Mouse (Mus musculus) inflammation-experienced regulatory T-cells, adult 6 months (primary cell): ENCODE measurements around the gene Nyap2. TPM values are rescaled to one million over a fixed set of nuclear protein-coding genes. Genes with fewer than 3 reads are reported as not detected.

Experiments
- ATAC-seq: one replicate; pipeline ENCODE4 v1.8.0; 2017
- polyA plus RNA-seq, 3 experiments: library from polyadenylated mRNA; unstranded; fragments of 100-300 nt; shearing (Covaris generic); gene quantifications; one replicate each; pipeline ENCODE4 v1.2.1; 2017

Gene Nyap2
- not detected for polyA plus RNA-seq

DNA sequence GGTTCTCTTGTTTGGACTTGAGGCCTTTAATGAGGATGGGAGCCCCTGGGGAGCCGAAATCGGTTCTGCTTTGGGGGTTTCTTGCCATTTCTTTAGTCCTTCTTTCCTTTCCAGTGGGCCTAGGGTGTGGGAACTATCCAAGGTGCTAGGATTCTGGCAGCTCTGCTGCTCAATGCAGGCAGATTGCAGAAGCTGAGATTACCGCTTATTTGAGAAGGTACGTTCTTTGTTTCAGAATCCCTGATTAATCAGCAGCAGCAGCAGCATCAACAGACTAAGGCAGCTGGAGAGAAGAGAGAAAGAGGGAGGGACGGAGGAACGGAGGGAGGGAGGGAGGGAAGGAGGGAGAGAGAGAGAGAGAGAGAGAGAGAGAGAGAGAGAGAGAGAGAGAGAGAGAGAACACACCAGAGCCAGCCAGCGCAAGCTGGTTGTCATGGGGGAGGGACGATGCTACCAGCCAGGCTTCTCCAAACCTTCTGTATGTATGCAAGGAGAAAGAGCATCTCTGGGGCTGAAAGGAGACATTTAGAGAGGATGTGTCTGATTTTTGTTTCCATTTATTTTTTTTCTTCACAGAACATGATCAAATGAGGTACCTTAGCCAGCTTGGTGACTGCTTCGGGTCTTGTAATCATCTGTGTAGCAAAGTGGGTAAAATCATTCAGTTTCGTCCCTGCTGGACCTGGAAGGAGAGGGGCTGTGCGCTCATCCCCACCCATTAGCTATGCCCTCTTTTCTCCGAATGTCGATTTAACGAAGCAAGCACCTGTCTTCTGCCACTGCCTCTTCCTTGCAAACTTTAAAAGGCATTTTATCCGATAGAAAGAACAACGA, at the start of gene Nyap2:
TSS of gene Nyap2 (plus strand) at position 120 of the 834 bp plus-strand sequence.
- ATAC-seq = no peak

DNA sequence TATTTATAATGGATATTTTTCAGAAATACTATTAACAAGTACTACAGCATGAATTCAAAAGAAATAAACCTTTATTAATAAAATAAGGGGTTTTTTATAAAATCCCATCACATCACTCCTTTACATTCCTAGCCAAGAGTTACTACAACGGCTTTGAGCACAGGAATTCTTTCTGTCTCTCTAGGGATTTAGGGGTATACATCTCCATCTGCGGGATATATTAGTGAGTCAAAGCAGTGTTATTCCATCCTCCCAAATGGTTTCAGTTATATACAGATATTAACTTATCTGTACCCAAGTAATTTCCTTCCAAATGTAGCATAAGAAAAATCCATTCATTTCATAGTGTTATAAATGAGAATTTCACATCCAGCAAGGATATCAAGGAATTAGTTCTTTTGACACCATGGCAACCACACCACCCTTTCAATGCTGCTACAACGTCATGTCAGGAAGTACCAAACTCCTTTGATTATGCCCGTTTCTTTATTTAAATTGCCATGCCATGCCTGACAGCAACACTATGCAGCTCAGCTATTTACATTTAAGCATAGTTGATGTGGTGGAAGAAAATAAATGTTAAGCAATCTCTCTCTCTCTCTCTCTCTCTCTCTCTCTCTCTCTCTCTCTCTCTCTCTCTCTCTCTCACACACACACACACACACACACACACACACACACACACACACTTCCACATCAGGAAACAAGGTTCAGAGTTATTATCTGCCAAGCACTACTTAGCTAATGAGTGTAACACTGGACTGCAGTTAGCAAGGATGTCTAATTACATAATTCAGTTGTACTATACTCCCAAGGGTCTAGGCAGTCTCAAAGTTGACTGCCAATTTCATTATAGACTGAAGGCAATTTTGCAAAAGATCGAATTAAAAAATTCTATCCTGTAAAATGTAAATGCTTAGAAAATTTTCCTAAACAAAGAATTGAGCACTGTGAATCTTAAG, 33.6 kb upstream of the Nyap2 start:
- ATAC-seq = no peak

- ATAC-seq = no peak
These were observed 18.4 kb upstream of the Nyap2 start for GRCm38 (mm10) chr1:81058340-81058739.

DNA sequence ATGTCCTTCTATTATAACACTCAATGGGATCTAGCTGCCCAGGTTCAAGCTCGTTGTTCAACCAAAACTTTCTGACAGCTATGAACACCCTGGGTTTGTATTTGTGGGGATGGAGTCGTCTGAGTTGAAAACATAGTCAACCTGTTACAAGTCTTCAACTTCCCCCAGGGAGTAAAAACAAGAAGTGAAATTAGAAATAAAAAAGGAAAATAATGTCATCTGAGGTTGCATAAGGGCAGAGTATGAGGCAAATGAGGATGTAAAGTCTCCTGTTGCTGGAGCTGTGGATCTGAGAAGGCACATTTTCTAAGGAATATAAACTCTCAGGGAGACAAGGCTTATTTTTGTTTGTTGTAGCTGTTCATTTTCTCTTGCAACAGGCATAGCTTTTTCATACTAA, 17.9 kb upstream of the Nyap2 start:
- ATAC-seq = no peak

GRCm38 (mm10) chr1:81062811-81063210, 13.9 kb upstream of the Nyap2 start:
- no peak for ATAC-seq

DNA sequence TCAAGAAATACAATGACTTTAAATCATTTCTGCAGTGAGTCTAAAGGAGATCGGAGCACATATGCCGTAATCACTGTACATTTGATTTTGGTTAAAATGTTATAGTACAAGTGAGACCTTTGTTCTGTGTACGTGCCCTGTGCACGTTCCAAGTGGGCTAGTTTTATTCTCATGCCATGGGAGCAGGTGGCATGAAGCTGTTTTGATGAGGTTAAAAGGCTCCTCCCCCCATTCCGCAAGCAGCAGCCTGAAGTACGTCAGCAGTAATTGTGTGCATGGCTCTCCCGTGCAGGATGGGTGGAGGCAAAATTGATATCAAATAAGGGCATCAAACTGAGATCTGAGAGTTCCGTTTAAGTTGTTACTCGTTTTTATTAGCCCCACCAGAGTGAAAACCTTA, 491 bp upstream of the Nyap2 start:
- no peak for ATAC-seq

GRCm38 (mm10) chr1:81077665-81078314, 1.0 kb downstream of the Nyap2 start:
- no peak for ATAC-seq

- no peak for ATAC-seq
These were observed 10.7 kb downstream of the Nyap2 start for GRCm38 (mm10) chr1:81087485-81087884.

- no peak for ATAC-seq
These were observed 13.7 kb downstream of the Nyap2 start for GRCm38 (mm10) chr1:81090400-81090799.

DNA sequence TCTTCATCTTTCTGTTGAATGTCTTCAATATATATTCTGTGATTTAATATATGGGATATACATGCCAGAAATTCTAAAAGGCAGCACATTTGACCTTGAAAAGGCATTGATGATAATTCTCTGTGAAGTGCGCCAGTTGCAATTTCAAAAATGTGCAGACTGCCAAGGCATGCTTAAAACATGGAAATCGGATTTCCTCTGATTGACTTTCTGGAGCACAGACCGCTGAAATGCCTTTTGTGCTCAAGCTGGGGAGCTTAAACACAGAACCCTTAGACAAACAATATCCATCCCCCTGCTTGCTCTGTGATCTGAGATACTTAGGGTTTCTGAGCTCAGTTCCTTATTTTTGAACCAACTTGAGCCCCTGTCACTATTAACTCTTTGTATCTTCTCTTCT, 14.2 kb downstream of the Nyap2 start:
- ATAC-seq = no peak

- no peak for ATAC-seq
These were observed 15.3 kb downstream of the Nyap2 start for GRCm38 (mm10) chr1:81092056-81092455.

GRCm38 (mm10) chr1:81092886-81093285, 16.1 kb downstream of the Nyap2 start:
- ATAC-seq = no peak

- ATAC-seq = no peak
These were observed 22.2 kb downstream of the Nyap2 start for GRCm38 (mm10) chr1:81098950-81099349.

GRCm38 (mm10) chr1:81101749-81102148, 25.0 kb downstream of the Nyap2 start:
- ATAC-seq = no peak

- ATAC-seq = no peak
These were observed 43.0 kb downstream of the Nyap2 start for GRCm38 (mm10) chr1:81119732-81120131.

DNA sequence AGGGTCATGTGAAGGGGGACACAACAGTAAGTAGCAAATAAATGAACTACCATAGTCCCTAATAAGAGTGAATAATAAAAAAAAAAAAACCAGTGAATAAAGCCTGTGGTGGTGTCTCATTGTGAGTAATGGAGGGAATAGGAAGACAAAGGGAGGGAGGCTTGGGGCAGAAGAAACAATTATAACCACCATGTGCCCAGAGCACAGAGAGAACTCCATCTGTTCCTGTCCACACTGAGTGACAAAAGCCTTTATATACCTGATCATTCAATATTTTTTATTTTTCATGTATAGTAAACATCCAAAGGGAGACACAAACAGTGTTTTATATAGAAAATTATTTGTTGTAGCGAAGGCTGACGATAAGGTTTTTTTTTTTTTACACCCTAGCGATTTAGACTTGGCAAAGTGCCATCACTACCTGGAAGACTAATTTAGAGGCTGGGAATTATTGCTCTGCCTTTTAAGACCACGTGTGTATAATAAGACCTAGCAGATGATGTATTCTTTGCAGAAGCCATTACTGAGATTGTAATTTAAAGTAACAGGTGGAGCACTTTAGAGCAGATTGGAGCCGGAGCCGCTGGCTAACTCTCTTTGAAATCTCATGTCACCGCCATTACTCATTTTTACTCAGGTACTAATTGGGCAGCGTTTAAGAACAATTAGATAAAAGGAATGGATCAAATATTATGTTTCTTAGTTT, 55.4 kb downstream of the Nyap2 start:
- ATAC-seq = no peak

DNA sequence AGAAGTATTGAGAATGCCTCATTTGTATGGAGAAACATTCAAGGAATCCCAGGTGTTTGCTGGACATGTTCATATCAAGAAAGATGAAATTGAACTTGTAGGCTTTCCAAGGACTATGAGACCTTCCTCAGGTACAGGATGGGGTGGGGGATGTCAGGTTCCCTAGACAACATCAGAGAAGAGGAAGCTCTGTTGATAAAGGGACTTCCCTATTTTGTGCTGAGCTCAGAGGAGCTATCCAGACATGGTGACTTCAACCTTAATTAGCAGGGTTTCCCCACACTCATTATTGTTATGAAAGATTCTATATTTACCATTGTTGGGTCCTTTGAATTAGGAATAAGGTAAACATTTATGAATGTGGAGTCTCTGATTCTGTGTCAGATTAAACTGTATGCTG, 67.1 kb downstream of the Nyap2 start:
- ATAC-seq = no peak

- no peak for ATAC-seq
These were observed 68.8 kb downstream of the Nyap2 start for GRCm38 (mm10) chr1:81145576-81145975.

DNA sequence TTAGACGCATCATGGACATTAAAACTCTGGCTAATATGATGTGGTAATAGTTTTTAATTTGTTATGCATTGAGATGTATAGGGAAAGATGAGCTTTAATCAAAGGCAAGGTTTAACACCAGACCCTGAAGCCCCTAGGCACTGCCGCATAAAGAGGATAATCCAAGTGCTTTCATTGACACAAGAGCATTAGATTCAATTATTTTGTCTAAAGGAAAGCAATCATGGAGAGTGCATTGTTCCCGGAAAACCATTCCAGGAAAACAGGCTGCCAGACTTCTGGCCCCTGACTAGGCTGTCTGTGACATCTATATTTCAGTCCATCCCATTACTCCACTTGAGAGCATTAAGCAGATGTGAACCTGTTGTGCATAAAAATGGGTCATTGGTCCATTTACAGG, 92.5 kb downstream of the Nyap2 start:
- no peak for ATAC-seq

- ATAC-seq = no peak
These were observed 96.0 kb downstream of the Nyap2 start for GRCm38 (mm10) chr1:81172703-81173102.

DNA sequence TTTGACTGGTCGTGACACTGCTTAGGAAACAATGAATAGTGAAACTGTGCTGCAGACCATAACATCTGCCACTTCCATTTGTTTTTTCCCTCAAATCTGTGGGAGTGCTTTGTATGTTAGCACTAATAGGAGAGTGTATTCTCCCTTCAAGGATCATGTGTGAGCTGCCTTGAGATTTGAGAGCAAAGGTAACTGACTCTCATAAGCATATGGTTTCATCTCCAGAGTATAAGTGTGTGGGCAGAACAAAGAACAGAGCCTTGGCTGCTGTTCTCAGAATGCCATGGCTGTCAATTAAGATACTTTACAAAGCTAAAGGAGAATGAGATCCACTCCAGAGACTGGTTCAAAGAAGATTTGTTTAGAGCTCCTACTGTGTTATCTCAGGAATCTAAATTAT, 96.6 kb downstream of the Nyap2 start:
- ATAC-seq = no peak

GRCm38 (mm10) chr1:81179725-81180124, 103.0 kb downstream of the Nyap2 start:
- no peak for ATAC-seq
